In the genomic region with DNA sequence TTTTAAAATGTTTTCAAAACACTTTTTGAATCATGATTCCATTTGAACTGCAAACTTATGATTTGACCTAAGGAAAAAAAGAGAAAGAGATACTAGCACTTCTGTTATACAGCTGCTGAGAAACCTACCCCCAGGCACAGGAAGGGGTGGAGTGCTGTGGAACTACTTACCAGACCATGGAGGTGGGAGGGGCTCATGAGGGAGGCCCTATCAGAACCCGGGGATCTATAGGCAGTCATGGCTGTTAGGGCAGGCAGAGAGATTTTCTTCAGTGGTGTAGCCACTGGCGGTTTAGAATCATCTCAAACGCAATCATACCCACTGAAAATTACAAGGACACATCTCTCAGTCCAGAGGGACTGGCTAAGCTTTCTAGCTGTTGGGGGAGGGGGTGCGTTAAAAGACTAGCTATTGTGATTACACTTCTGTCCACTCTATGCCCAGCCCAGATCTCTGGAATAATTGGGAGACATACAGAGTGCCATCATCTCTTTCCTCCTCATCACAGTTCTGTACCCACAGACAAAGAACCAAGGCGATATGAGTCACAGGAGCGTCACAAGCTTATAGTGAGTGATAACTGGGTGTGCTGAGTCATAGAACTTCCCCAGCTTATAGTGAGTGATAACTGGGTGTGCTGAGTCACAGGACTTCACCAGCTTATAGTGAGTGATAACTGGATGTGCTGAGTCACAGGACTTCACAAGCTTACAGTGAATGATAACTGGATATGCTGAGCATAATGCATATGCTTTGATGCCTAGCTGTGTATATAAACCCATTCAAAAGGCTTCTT, we compare ENCODE assay signal across 13 mouse cellular contexts.
DNase-seq lines count a peak whose midpoint lies in the region; ATAC-seq and TF ChIP-seq lines count a peak whose summit lies in the region.
"Had no signal": no experiment of that assay in that cellular context is flagged by ENCODE, and none has a peak within 500 bp of the region (broad histone marks: within the 10 kb centered on the region; RNA-seq: fewer than 3 reads in every experiment).

No protein-coding gene starts in this region.

- POLR2A ChIA-PET in Patski (lab: Charles Lee): no interaction called here

- H3K9ac ChIP-seq in stomach, embryonic 15.5 days: no peak overlapping the region
- no peak overlapping the region for H3K9ac ChIP-seq in hindbrain, embryonic 11.5 days (ENCODE audit: low read depth, low read length)
- H3K9ac ChIP-seq in hindbrain, embryonic 14.5 days: no peak overlapping the region
- H3K9ac ChIP-seq: hindbrain, embryonic 12.5 days; lung, embryonic 14.5 days had no signal

- H3K27me3 ChIP-seq in megakaryocyte, embryonic 14.5 days (replicated peaks): no peaks in the 10 kb centered on the region
- no peaks in the 10 kb centered on the region for H3K27me3 ChIP-seq in Patski
- no peaks in the 10 kb centered on the region for H3K27me3 ChIP-seq in stomach, embryonic 15.5 days (replicated peaks)
- H3K27me3 ChIP-seq in hindbrain, embryonic 11.5 days (ENCODE audit: control insufficient read depth, insufficient read depth, low read length): no peaks in the 10 kb centered on the region
- no peaks in the 10 kb centered on the region for H3K27me3 ChIP-seq in hindbrain, embryonic 14.5 days (ENCODE audit: control insufficient read depth, insufficient read depth, low read length)
- H3K27me3 ChIP-seq: hindbrain, embryonic 12.5 days had no signal

- no peak overlapping the region for H3K4me2 ChIP-seq in stomach, embryonic 15.5 days
- no peak overlapping the region for H3K4me2 ChIP-seq in hindbrain, embryonic 11.5 days (replicated peaks; ENCODE audit: low read depth, low read length)
- no peak overlapping the region for H3K4me2 ChIP-seq in hindbrain, embryonic 14.5 days (replicated peaks)
- H3K4me2 ChIP-seq: hindbrain, embryonic 12.5 days; lung, embryonic 14.5 days had no signal

- peak overlapping the region; percentile 65 for H3K4me3 ChIP-seq in megakaryocyte, embryonic 14.5 days (replicated peaks)
- H3K4me3 ChIP-seq in stomach, embryonic 15.5 days (replicated peaks): no peak overlapping the region
- H3K4me3 ChIP-seq in hindbrain, embryonic 11.5 days (ENCODE audit: low read depth, low read length): no peak overlapping the region
- no peak overlapping the region for H3K4me3 ChIP-seq in hindbrain, embryonic 14.5 days (replicated peaks; ENCODE audit: low read length)
- H3K4me3 ChIP-seq: hindbrain, embryonic 12.5 days had no signal

- no peak overlapping the region for H3K27ac ChIP-seq in stomach, embryonic 15.5 days
- H3K27ac ChIP-seq in hindbrain, embryonic 11.5 days (ENCODE audit: low read depth, low read length): no peak overlapping the region
- H3K27ac ChIP-seq in hindbrain, embryonic 14.5 days: no peak overlapping the region
- H3K27ac ChIP-seq: hindbrain, embryonic 12.5 days had no signal

- peaks cover 2% of the 10 kb centered on the region for H3K36me3 ChIP-seq in megakaryocyte, embryonic 14.5 days (replicated peaks; ENCODE audit: low read length)
- no peaks in the 10 kb centered on the region for H3K36me3 ChIP-seq in stomach, embryonic 15.5 days
- H3K36me3 ChIP-seq in hindbrain, embryonic 11.5 days (ENCODE audit: control insufficient read depth, insufficient read depth, low read length): no peaks in the 10 kb centered on the region
- no peaks in the 10 kb centered on the region for H3K36me3 ChIP-seq in hindbrain, embryonic 14.5 days (replicated peaks; ENCODE audit: control insufficient read depth, insufficient read depth)
- H3K36me3 ChIP-seq: hindbrain, embryonic 12.5 days had no signal

- H3K4me1 ChIP-seq in megakaryocyte, embryonic 14.5 days: peaks cover 43% of the 10 kb centered on the region
- no peaks in the 10 kb centered on the region for H3K4me1 ChIP-seq in stomach, embryonic 15.5 days
- H3K4me1 ChIP-seq in hindbrain, embryonic 11.5 days (replicated peaks; ENCODE audit: control insufficient read depth, insufficient read depth, low read length): no peaks in the 10 kb centered on the region
- no peaks in the 10 kb centered on the region for H3K4me1 ChIP-seq in hindbrain, embryonic 14.5 days (replicated peaks; ENCODE audit: control insufficient read depth, insufficient read depth, low read length)
- H3K4me1 ChIP-seq: hindbrain, embryonic 12.5 days had no signal

- in situ Hi-C loops in Patski (cut with MboI; ENCODE audit: low pct_unique_long_range_greater_than_20kb): no loop called here

- no peak for TF ChIP-seq CTCF in Patski (IDR thresholded peaks at IDR 0.05)

- no peak for ATAC-seq in megakaryocyte, adult 5-6 weeks (ENCODE audit: poor library complexity, severe bottlenecking)
- peak; percentile 97 for ATAC-seq in Patski
- ATAC-seq in stomach, embryonic 15.5 days (ENCODE audit: insufficient read depth, low FRiP score, low read depth): peak; percentile 70
- ATAC-seq in hindbrain, embryonic 11.5 days (ENCODE audit: low FRiP score): no peak
- no peak for ATAC-seq in hindbrain, embryonic 14.5 days (ENCODE audit: low FRiP score)

- no peaks in the 10 kb centered on the region for H3K9me3 ChIP-seq in megakaryocyte, embryonic 14.5 days
- H3K9me3 ChIP-seq in stomach, embryonic 15.5 days: no peaks in the 10 kb centered on the region
- H3K9me3 ChIP-seq in hindbrain, embryonic 11.5 days (ENCODE audit: control insufficient read depth, low read length): no peaks in the 10 kb centered on the region
- no peaks in the 10 kb centered on the region for H3K9me3 ChIP-seq in hindbrain, embryonic 14.5 days (ENCODE audit: control insufficient read depth, low read length)
- H3K9me3 ChIP-seq: hindbrain, embryonic 12.5 days had no signal

- peak; percentile 50 for DNase-seq in Patski (ENCODE audit: low read depth, low spot score)
- peak; percentile 4 for DNase-seq in induced T-regulatory cell, adult 2 months (ENCODE audit: low read depth)
- no peak for DNase-seq in lung, postnatal 10 days
- DNase-seq in hindbrain, embryonic 11.5 days (ENCODE audit: low spot score): no peak
- no peak for DNase-seq in hindbrain, embryonic 14.5 days (ENCODE audit: low spot score)
- DNase-seq: layer of hippocampus, adult 9-11 months; lung, embryonic 14.5 days; right cerebral cortex, postnatal 4 days; thymus, postnatal 36 days had no signal

- CTCF ChIA-PET in Patski (lab: Charles Lee): interaction anchor here (1.2 kb wide), 1 partner anchor 11 kb away, joined by 4 read pairs; no protein-coding TSS in a partner anchor

- 79% methylated on average over 6 of the region's 6 CpGs for WGBS in stomach, embryonic 15.5 days
- 89% methylated on average over 6 of the region's 6 CpGs for WGBS in hindbrain, embryonic 11.5 days
- WGBS in hindbrain, embryonic 14.5 days: 87% methylated on average over 6 of the region's 6 CpGs

Comparison
In these comparisons a context has a peak if more than half of its experiments do, and no peak if none do; other contexts are left out.
1. ATAC-seq: peak in Patski (single experiment) and stomach, embryonic 15.5 days (single experiment); none in megakaryocyte, adult 5-6 weeks (single experiment), hindbrain, embryonic 11.5 days (single experiment) and hindbrain, embryonic 14.5 days (single experiment).
2. DNase-seq: peak in Patski (single experiment) and induced T-regulatory cell, adult 2 months (single experiment); none in lung, postnatal 10 days (single experiment), hindbrain, embryonic 11.5 days (single experiment) and hindbrain, embryonic 14.5 days (single experiment).